Mouse (Mus musculus) heart, adult 8-10 months (tissue): Measurements from ENCODE around the gene Rarb. TPM values are rescaled to one million over a fixed set of nuclear protein-coding genes. Genes with fewer than 3 reads are reported as not detected.

Experiments used
- DNase-seq: peaks from one replicate; pipeline ENCODE4 v3.0.0; 2022; ENCODE audit warnings: low spot score
- total RNA-seq, 4 experiments: library from RNA; stranded (reverse); gene quantifications; 2 replicates each; pipeline ENCODE4 v1.2.4; 2022

Rarb gene
- total RNA-seq, 4 experiments from 2014 or later = 15.3 to 18.2 (median 17.3) TPM

GRCm38 (mm10) chr14:16589139-16589538, 229.8 kb downstream of the Rarb start:
- no peak for DNase-seq

GRCm38 (mm10) chr14:16578100-16578499, 240.9 kb downstream of the Rarb start:
- DNase-seq = no peak

- DNase-seq = no peak
Observed at GRCm38 (mm10) chr14:16577049-16577448, 241.9 kb downstream of the Rarb start.

- peak; percentile 90 for DNase-seq
Observed at GRCm38 (mm10) chr14:16574925-16575721, 243.8 kb downstream of the Rarb start.

GRCm38 (mm10) chr14:16573475-16574171, 245.3 kb downstream of the Rarb start:
- DNase-seq = no peak

GRCm38 (mm10) chr14:16572755-16573340, 246.1 kb downstream of the Rarb start:
- no peak for DNase-seq

GRCm38 (mm10) chr14:16569506-16570001, 249.4 kb downstream of the Rarb start:
- no peak for DNase-seq

GRCm38 (mm10) chr14:16566920-16567319, 252.0 kb downstream of the Rarb start:
- DNase-seq = no peak

GRCm38 (mm10) chr14:16563912-16564311, 255.0 kb downstream of the Rarb start:
- no peak for DNase-seq

- no peak for DNase-seq
Observed at GRCm38 (mm10) chr14:16561496-16562170, 257.3 kb downstream of the Rarb start.

- DNase-seq = no peak
Observed at GRCm38 (mm10) chr14:16559294-16560217, 259.4 kb downstream of the Rarb start.

GRCm38 (mm10) chr14:16558033-16558432, 260.9 kb downstream of the Rarb start:
- DNase-seq = no peak

GRCm38 (mm10) chr14:16554643-16555459, 264.1 kb downstream of the Rarb start:
- DNase-seq = peak; percentile 60

GRCm38 (mm10) chr14:16554319-16554642, 264.7 kb downstream of the Rarb start:
- DNase-seq = no peak

- no peak for DNase-seq
Observed at GRCm38 (mm10) chr14:16552293-16552692, 266.7 kb downstream of the Rarb start.

GRCm38 (mm10) chr14:16551843-16552242, 267.1 kb downstream of the Rarb start:
- no peak for DNase-seq

- DNase-seq = no peak
Observed at GRCm38 (mm10) chr14:16548200-16548576, 270.8 kb downstream of the Rarb start.

- DNase-seq = no peak
Observed at GRCm38 (mm10) chr14:16547492-16548199, 271.3 kb downstream of the Rarb start.

- no peak for DNase-seq
Observed at GRCm38 (mm10) chr14:16544995-16545394, 274.0 kb downstream of the Rarb start.
